Comparison of ENCODE assay signal across 8 mouse cellular contexts in genomic region chr17:65885697-65886529, GRCm38 (mm10). TPM values are rescaled to one million over a fixed set of nuclear protein-coding genes. Genes with fewer than 3 reads are reported as not detected.
DNase-seq lines count a peak whose midpoint lies in the region; ATAC-seq and TF ChIP-seq lines count a peak whose summit lies in the region.

Ralbp1 (minus strand) TSS chr17:65885798.

- ATAC-seq in heart, embryonic 11.5 days (replicated peaks; ENCODE audit: insufficient number of reproducible peaks, low FRiP score, low TSS enrichment), result no peak
- no peak for ATAC-seq in kidney, postnatal 0 days (replicated peaks; ENCODE audit: low FRiP score, low read depth)
- no peak for ATAC-seq in liver, embryonic 15.5 days (ENCODE audit: insufficient read depth)
- peak; percentile 4; the same call in 1 of the 2 replicates for ATAC-seq in neural tube, embryonic 12.5 days (ENCODE audit: low FRiP score, low read depth)

- H3K4me3 ChIP-seq in embryonic fibroblast, embryonic 13.5 days (ENCODE audit: insufficient read depth, low read length), result peak within 1 kb of the TSS; percentile 78
- peak within 1 kb of the TSS; percentile 69 for H3K4me3 ChIP-seq in heart, embryonic 11.5 days (ENCODE audit: low read depth, low read length)
- H3K4me3 ChIP-seq in kidney, postnatal 0 days (replicated peaks; ENCODE audit: low read depth, low read length), result peak within 1 kb of the TSS; percentile 94
- peak within 1 kb of the TSS; percentile 98 for H3K4me3 ChIP-seq in liver, embryonic 15.5 days (replicated peaks)
- peak within 1 kb of the TSS; percentile 91 for H3K4me3 ChIP-seq in neural tube, embryonic 12.5 days

- no peak for TF ChIP-seq CTCF in embryonic fibroblast, embryonic 13.5 days (IDR thresholded peaks at IDR 0.05; ENCODE audit: borderline replicate concordance, insufficient read depth, low read length)
- TF ChIP-seq CTCF in kidney, postnatal 0 days (IDR thresholded peaks at IDR 0.05; ENCODE audit: low read depth), result no peak

- DNase-seq in kidney, adult 11 months, result peak; percentile 24
- DNase-seq in kidney, adult 18-20 months, result no peak
- DNase-seq in adrenal gland, postnatal 4 days (ENCODE audit: low spot score in 2 of 2), result no peak
- DNase-seq in kidney, postnatal 0 days (ENCODE audit: low spot score), result peak; percentile 54

- H3K4me1 ChIP-seq in embryonic fibroblast, embryonic 13.5 days (ENCODE audit: control insufficient read depth, insufficient read depth, low read length), result no peaks in the 10 kb centered on the region; the same call in 1 of the 2 replicates
- peaks cover 14% of the 10 kb centered on the region for H3K4me1 ChIP-seq in heart, embryonic 11.5 days (ENCODE audit: control insufficient read depth, insufficient read depth, low read length)
- peaks cover 7% of the 10 kb centered on the region; the same call in 1 of the 2 replicates for H3K4me1 ChIP-seq in kidney, postnatal 0 days (replicated peaks; ENCODE audit: insufficient read depth, low read length)
- peaks cover 39% of the 10 kb centered on the region for H3K4me1 ChIP-seq in liver, embryonic 15.5 days (replicated peaks)
- peaks cover 30% of the 10 kb centered on the region for H3K4me1 ChIP-seq in neural tube, embryonic 12.5 days

- peak; percentile 21 for TF ChIP-seq POLR2A in embryonic fibroblast, embryonic 13.5 days (IDR thresholded peaks at IDR 0.05; ENCODE audit: low read depth, low read length)

- H3K27me3 ChIP-seq in heart, embryonic 11.5 days (ENCODE audit: control insufficient read depth, insufficient read depth, low read length), result no peaks in the 10 kb centered on the region
- H3K27me3 ChIP-seq in kidney, postnatal 0 days (ENCODE audit: insufficient read depth, low read length), result no peaks in the 10 kb centered on the region
- H3K27me3 ChIP-seq in liver, embryonic 15.5 days, result no peaks in the 10 kb centered on the region
- H3K27me3 ChIP-seq in neural tube, embryonic 12.5 days (replicated peaks), result no peaks in the 10 kb centered on the region

- H3K9ac ChIP-seq in heart, embryonic 11.5 days (ENCODE audit: low read depth, low read length), result peak within 1 kb of the TSS; percentile 90
- peak within 1 kb of the TSS; percentile 90 for H3K9ac ChIP-seq in kidney, postnatal 0 days (ENCODE audit: low read depth, low read length)
- H3K9ac ChIP-seq in liver, embryonic 15.5 days, result peak within 1 kb of the TSS; percentile 95
- peak within 1 kb of the TSS; percentile 92 for H3K9ac ChIP-seq in neural tube, embryonic 12.5 days

- peak within 1 kb of the TSS; percentile 98 for H3K4me2 ChIP-seq in heart, embryonic 11.5 days
- H3K4me2 ChIP-seq in kidney, postnatal 0 days (ENCODE audit: low read length), result peak within 1 kb of the TSS; percentile 99
- H3K4me2 ChIP-seq in liver, embryonic 15.5 days, result peak within 1 kb of the TSS; percentile 82
- H3K4me2 ChIP-seq in neural tube, embryonic 12.5 days (replicated peaks), result peak within 1 kb of the TSS; percentile 97

- 10% methylated on average over 14 of the region's 14 CpGs for WGBS in heart, embryonic 11.5 days (ENCODE audit: insufficient replicate concordance)
- WGBS in kidney, postnatal 0 days, result 4% methylated on average over 14 of the region's 14 CpGs
- WGBS in liver, embryonic 15.5 days (ENCODE audit: insufficient replicate concordance), result 3% methylated on average over 14 of the region's 14 CpGs
- 5% methylated on average over 14 of the region's 14 CpGs for WGBS in neural tube, embryonic 12.5 days

- no peaks in the 10 kb centered on the region for H3K36me3 ChIP-seq in heart, embryonic 11.5 days (ENCODE audit: control insufficient read depth, insufficient read depth, low read length)
- H3K36me3 ChIP-seq in kidney, postnatal 0 days (ENCODE audit: insufficient read depth, low read length), result no peaks in the 10 kb centered on the region
- H3K36me3 ChIP-seq in liver, embryonic 15.5 days (replicated peaks), result no peaks in the 10 kb centered on the region
- H3K36me3 ChIP-seq in neural tube, embryonic 12.5 days, result no peaks in the 10 kb centered on the region

- peak within 1 kb of the TSS; percentile 85 for H3K27ac ChIP-seq in embryonic fibroblast, embryonic 13.5 days (ENCODE audit: insufficient read depth, low read length)
- H3K27ac ChIP-seq in heart, embryonic 11.5 days (ENCODE audit: low read depth, low read length), result peak within 1 kb of the TSS; percentile 95
- peak within 1 kb of the TSS; percentile 97 for H3K27ac ChIP-seq in kidney, postnatal 0 days
- H3K27ac ChIP-seq in liver, embryonic 15.5 days (replicated peaks), result peak within 1 kb of the TSS; percentile 97
- H3K27ac ChIP-seq in neural tube, embryonic 12.5 days, result peak within 1 kb of the TSS; percentile 93

- no peaks in the 10 kb centered on the region for H3K9me3 ChIP-seq in heart, embryonic 11.5 days (replicated peaks; ENCODE audit: control insufficient read depth, low read length)
- no peaks in the 10 kb centered on the region for H3K9me3 ChIP-seq in kidney, postnatal 0 days (replicated peaks; ENCODE audit: low read length)
- H3K9me3 ChIP-seq in liver, embryonic 15.5 days (replicated peaks), result no peaks in the 10 kb centered on the region
- no peaks in the 10 kb centered on the region for H3K9me3 ChIP-seq in neural tube, embryonic 12.5 days

RNA-seq across cellular contexts. Expression of gene Ralbp1, which starts in this region (rescaled TPM):
- total RNA-seq in adrenal gland, postnatal 4 days (2021), result 10 to 100 TPM; 39.7 to 46.0 TPM
- 34.8 and 36.0 TPM in 2 replicates for polyA plus RNA-seq in embryonic fibroblast, embryonic 13.5 days (2011; ENCODE audit: insufficient read length, low read depth, missing spikeins)
- 46.9 and 47.5 TPM in 2 replicates for polyA plus RNA-seq in heart, embryonic 11.5 days (2014; fragmentation: Nextera tagmentation; extraction: Ambion mirVana)
- polyA plus RNA-seq in kidney, postnatal 0 days (2015; fragmentation: Nextera tagmentation; extraction: Ambion mirVana), result 72.1 and 74.2 TPM in 2 replicates
- polyA plus RNA-seq in liver, embryonic 15.5 days (2015; fragmentation: Nextera tagmentation; extraction: Ambion mirVana), result 38.8 and 42.1 TPM in 2 replicates
- 53.0 and 53.7 TPM in 2 replicates for polyA plus RNA-seq in neural tube, embryonic 12.5 days (2016; fragmentation: Nextera tagmentation; extraction: Ambion mirVana)

Comparison
In these comparisons a context has a peak if more than half of its experiments do, and no peak if none do; other contexts are left out.
1. DNase-seq: peak in kidney, adult 11 months (single experiment) and kidney, postnatal 0 days (single experiment); none in kidney, adult 18-20 months (single experiment) and adrenal gland, postnatal 4 days (0 of 2).
2. Peak in every context shown above with its lines, with median percentiles within 50 percentile points of each other: H3K27ac ChIP-seq, H3K4me3 ChIP-seq, H3K4me2 ChIP-seq and H3K9ac ChIP-seq.